Mouse (Mus musculus) brain, embryonic 18.5 days (tissue): ENCODE measurements around the gene B4galnt2.
"Not testable (repeated sequence)": the region's sequence is repeated elsewhere in the genome, so short reads cannot be mapped to it uniquely, and the experiment has no call there.

Source experiments
- DNase-seq: peaks from one replicate; pipeline ENCODE4 v3.0.0-alpha.2; 2012; ENCODE audit warnings: low read depth, low spot score

The B4galnt2 gene

GRCm38 (mm10) chr11:95914571-95914991 lies at the start of gene B4galnt2:
Gene B4galnt2, minus strand, starts transcription at chr11:95914891.
- DNase-seq = no peak

- DNase-seq = no peak
Measured at GRCm38 (mm10) chr11:95963304-95963703, 48.6 kb upstream of the B4galnt2 start.

DNA sequence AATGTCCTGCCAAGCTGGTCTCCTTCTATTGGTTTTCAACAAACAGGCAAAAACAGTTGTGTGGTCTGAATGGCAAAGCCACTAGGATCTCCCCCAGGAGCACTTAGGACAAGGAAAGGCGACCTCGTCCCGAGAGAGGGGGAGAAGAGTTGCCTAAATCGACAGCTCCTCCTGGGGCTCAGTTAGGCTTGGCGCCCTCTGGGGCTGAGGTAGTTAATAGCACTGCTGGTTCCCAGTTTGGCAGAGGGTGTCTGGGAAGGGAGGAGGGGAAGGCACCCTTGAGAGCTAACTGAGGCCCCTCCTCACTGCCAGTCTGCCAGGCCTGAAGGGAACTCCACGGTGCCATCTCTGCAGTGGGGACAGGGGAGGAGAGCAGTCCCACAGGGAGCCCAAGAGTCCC lies 44.5 kb upstream of the B4galnt2 start:
- no peak for DNase-seq

GRCm38 (mm10) chr11:95958251-95958650 lies 43.6 kb upstream of the B4galnt2 start:
- no peak for DNase-seq

GRCm38 (mm10) chr11:95957407-95957806 lies 42.7 kb upstream of the B4galnt2 start:
- DNase-seq = no peak

DNA sequence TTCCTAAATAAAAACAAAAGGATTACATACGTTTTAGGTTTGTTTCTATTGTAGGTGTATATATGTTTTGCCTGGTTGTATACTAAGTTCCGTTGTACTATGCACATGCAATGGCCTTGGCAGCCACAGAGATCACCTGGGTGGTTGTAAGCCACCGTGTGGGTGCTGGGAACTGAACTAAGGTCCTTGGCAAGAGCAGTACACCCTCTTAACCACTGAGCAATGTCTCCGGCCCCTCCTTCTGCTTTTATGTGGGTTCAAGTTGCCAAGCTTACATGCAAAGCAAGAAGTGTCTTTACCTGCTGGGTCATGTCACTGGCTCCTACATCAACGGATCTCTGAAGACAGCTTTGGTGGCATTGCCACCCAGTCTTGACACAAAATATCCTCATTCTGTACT lies 38.6 kb upstream of the B4galnt2 start:
- DNase-seq = no peak

GRCm38 (mm10) chr11:95945838-95946472 lies 31.3 kb upstream of the B4galnt2 start:
- no peak for DNase-seq

DNA sequence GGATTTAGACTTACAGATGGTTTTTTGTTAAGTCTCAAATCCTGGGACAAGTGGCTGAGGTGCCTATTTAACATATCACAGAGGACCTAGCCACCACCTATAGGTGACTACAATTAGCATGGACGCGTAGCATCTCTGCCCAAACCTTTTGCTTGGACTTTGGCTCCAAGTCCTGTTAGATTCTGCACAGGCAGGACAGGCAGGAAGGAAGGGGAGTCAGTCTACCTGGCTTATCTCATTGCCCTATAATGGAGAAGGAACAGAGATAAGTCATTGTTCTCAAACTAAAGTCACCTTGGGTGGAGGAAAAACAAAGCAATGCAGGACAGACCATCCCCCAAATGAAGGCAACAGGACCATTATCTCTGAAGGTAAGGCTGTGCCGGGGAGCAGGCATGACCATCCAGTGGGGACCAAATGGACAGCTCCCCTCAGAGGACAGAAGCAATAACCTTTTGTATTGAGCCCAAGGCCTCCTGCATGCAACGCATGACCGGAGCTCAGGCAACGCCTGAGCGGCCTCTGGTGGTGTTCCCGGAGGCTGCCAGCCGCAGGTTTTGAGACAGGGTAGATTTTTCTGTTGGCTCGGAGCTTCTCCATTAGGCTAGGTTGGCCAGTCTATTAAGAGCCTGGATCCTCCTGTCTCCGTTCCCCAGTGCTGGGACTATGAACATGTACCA lies 25.3 kb upstream of the B4galnt2 start:
- no peak for DNase-seq

DNA sequence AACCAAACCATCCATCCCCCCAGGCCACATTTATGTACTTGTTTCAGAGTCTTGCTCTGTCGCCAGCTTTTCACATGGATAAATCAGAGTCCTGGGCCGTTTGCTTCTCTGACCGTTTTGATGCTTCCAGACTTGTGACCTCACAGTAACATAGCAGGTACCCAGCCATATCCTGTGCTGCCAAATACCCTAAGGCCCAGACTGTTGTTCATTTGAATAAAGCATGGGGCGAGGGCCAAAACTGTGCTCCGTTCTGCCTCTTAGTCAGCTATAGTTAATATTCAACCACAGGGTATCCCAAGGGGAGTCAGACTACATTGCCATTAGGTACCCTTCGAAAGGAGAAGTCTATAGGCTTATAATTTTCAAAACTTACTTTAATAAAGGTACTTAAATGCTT lies 21.7 kb upstream of the B4galnt2 start:
- no peak for DNase-seq

GRCm38 (mm10) chr11:95932168-95932567 lies 17.5 kb upstream of the B4galnt2 start:
- DNase-seq = not testable (repeated sequence)

DNA sequence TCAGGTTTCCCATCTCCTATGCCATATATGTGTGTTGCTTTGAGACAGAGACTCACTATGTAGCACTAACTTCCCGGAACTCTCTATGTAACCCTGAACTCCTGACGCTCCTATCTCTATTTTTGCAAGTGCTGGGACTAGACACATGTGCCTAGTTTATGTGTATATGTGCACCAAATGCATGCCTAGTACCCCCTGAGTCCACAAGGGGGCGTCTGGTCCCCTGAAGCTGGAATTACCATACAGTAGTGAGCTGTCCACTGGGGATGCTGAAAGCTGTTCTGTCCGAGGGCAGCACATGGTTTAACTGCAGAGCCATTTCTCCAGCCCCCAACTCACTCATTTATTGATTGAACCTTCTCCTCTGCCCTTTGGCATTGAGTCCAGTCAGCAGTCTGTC lies 11.7 kb upstream of the B4galnt2 start:
- DNase-seq = no peak

DNA sequence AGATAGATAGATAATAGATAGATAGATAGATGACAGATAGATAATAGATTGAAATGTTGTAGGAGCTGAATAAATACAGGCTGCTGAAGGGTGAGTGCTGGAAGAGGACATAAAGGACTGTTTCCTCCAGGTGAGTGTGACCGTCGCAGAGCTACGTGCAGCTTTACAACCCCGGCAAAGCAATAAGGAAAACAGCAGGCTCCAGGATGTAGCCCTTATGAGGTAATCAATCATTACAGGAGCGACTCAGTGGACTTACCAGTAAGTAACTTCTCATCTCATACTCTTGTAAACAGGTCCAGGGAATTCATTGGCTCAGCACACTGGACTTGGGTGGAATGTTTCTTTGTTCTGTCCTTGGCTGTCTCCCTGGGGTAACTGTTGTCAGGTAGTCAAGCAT lies 11.3 kb upstream of the B4galnt2 start:
- no peak for DNase-seq

GRCm38 (mm10) chr11:95924215-95924614 lies 9.5 kb upstream of the B4galnt2 start:
- DNase-seq = no peak

GRCm38 (mm10) chr11:95923477-95923876 lies 8.8 kb upstream of the B4galnt2 start:
- not testable (repeated sequence) for DNase-seq

DNA sequence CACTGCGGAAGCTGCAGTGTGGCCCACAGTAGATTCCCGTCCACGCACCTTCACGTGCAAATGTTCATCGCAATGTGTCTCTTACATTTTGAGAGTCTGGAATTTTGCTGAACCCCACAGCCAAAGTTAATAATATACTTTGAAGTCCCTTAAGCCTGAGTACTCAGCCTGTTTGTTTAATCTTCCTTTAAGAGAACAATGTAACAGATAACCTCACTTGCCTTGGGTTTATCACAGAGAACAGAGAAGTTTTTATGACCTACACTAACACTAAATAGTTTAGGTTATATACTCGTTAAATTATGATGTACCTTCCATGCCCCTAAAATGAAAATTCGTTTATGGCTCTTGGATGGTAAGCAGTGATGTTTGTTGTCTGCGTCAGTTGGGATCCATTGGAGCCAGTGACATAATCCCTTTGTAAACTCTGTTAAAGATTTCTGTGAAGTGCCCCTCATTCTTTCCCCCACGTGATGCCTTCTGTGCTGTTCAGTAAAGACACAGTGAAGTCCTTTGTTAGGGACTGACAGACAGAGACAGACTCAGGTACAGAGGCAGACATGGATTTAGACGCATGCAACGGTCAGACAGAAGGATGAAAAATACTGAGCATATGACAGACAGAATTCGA lies 7.4 kb upstream of the B4galnt2 start:
- no peak for DNase-seq

- DNase-seq = no peak
Measured at GRCm38 (mm10) chr11:95916426-95916825, 1.7 kb upstream of the B4galnt2 start.

DNA sequence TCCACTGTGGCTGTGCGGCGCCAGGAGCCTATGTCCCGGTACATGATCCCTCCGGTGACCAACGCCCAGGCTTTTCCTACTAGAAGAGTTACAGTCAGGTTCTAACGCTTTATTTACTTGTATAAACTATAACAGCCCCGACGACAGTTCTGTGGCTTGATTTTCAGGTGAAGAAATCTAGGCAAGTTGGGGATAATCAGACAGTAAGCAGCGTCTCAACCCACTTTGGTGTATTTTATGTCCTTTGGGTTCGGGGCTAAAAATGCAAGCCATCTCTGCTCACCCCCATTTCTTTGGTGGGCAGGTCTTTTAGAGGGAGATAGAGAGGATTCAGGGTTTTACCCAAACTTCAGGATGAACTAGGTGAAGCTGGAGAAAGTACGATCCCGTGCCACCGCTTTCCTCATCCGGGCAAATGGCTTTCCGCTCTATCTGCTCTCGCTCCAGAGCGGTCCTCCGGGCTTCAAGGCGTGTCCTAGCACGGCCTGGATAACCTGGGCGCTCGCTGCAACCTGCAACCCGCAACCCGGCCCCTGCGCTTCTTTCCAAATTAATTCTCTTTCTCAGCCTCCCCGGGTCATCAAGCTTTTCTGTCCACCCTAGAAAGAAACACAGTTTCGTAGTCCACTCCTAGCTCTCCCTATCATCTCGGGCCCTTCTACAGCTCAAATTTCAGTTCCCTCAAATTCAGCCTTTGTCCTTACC lies 467 bp upstream of the B4galnt2 start:
- DNase-seq = no peak

GRCm38 (mm10) chr11:95913959-95914566 lies 628 bp downstream of the B4galnt2 start:
- DNase-seq = no peak

DNA sequence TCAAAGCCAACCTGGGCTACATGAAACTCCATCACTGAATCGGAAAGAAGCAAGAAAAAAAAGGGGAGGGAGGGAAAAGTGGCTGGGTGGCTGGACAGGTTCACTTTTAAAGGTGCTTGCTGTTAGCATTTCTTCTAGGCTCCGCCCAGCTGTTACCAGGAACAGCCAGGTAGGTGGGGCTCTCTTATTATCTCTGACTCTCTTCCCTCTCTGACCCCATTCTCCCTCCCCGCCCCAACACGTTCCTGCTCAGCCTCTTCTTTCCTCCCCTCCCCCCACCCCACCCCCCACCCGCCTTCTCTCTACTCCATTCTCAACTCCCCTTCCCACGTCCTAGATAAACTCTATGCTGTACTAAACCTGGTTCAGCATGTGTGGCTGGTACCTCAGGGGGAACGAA lies 3.1 kb downstream of the B4galnt2 start:
- DNase-seq = no peak

- DNase-seq = no peak
Measured at GRCm38 (mm10) chr11:95907805-95908524, 6.7 kb downstream of the B4galnt2 start.

GRCm38 (mm10) chr11:95904290-95904689 lies 10.4 kb downstream of the B4galnt2 start:
- no peak for DNase-seq
